Mouse (Mus musculus) C2C12 (cell line): ENCODE measurements at regions not wholly inside any gene's neighbourhood (a gene's known extent, or its start where the extent isn't known, plus 50 kb on each side); places are given as distances from the start of the nearest gene placed in this dataset.

Experiments used
- H3K27me3 ChIP-seq: one replicate; pipeline ENCODE4 v1.6.1; 2011; ENCODE audit not compliant: control insufficient read depth, insufficient read depth, insufficient read length
- H3K36me3 ChIP-seq: one replicate; pipeline ENCODE4 v1.6.1; 2011; ENCODE audit not compliant: control insufficient read depth, insufficient read depth
- H3K4me3 ChIP-seq: one replicate; pipeline ENCODE4 v1.5.1; 2011; ENCODE audit warnings: mild to moderate bottlenecking, control low read depth; ENCODE audit not compliant: poor library complexity, insufficient read depth, severe bottlenecking
- H3K79me2 ChIP-seq: one replicate; pipeline ENCODE4 v1.6.1; 2011; ENCODE audit not compliant: control insufficient read depth, insufficient read depth
- H3K79me3 ChIP-seq: one replicate; pipeline ENCODE4 v1.6.1; 2011; ENCODE audit warnings: low read depth, control low read depth
- H3ac ChIP-seq: one replicate; pipeline ENCODE3; 2011; ENCODE audit warnings: low read depth; ENCODE audit not compliant: control insufficient read depth, insufficient read length
- CEBPB ChIP-seq: IDR thresholded peaks from one replicate; pipeline ENCODE4 v1.6.1; 2011; ENCODE audit warnings: low read depth, mild to moderate bottlenecking, control low read depth, moderate library complexity
- CTCF ChIP-seq: IDR thresholded peaks from one replicate; pipeline ENCODE4 v1.5.1; 2011; ENCODE audit not compliant: control insufficient read depth, insufficient read depth, insufficient read length
- FOSL1 ChIP-seq: IDR thresholded peaks from one replicate; pipeline ENCODE4 v1.8.0; 2011; ENCODE audit warnings: mild to moderate bottlenecking, low read length; ENCODE audit not compliant: poor library complexity, insufficient read depth, severe bottlenecking
- MAX ChIP-seq: IDR thresholded peaks from one replicate; pipeline ENCODE4 v1.6.1; 2011; ENCODE audit warnings: mild to moderate bottlenecking, control low read depth
- MYOD1 ChIP-seq: IDR thresholded peaks from one replicate; pipeline ENCODE4 v1.6.1; 2011; ENCODE audit warnings: low read depth; ENCODE audit not compliant: control insufficient read depth, insufficient read length
- MYOG ChIP-seq: IDR thresholded peaks from one replicate; pipeline ENCODE4 v1.6.1; 2011; ENCODE audit not compliant: control insufficient read depth, insufficient read length; ENCODE audit errors: extremely low read depth
- USF1 ChIP-seq: IDR thresholded peaks from one replicate; pipeline ENCODE4 v1.6.1; 2011; ENCODE audit warnings: low read depth, mild to moderate bottlenecking, control low read depth, moderate library complexity

DNA sequence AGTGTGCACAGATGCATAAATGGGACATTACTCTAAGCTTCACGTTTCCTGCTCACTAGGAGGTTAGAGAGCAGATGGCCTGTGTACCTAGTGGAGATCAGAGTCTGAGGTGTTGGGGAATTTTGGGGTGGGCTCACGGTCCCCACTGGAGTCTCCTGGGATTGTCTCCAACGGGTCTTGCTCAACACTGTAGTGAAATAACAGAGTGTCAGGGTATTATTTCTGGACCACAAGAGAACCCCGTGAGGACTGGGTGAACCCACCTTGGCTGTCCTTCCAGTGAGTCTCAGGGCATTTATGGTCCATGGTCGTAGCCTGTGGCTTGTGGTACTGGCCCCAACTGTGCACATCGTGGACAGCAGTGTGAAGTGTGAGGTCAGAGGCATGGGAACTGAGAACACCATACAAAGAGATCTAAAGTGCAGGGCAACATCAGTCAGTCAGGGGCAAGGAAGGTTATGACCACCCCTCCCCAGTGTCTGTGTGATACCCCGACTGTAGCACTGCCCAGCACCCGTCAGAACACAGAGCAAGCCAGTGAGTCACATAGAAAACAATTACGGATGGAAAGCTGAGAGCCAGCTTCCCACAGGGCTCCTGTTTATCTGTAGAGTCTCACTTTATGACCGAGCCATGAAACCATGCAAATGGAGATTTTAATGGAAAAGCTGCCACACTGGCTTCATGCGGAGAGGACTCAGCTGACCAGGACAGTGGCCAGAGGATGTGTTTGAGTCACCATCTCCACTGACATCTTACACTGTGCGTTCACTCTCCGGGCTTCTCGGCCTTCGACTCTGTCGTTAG lies 77.3 kb upstream of the Pmepa1 start:
- Histone ChIP-seq H3K36me3 (no peaks in the 10 kb centered on the region), H3K79me2 (no peaks in the 10 kb centered on the region), H3ac (no peak overlapping the region), H3K79me3 (no peaks in the 10 kb centered on the region), H3K4me3 (no peak overlapping the region), H3K27me3 (no peaks in the 10 kb centered on the region)
- TF ChIP-seq CEBPB (peak; percentile 76), FOSL1 (no peak), MYOD1 (peak; percentile 47), CTCF (no peak), MYOG (no peak), USF1 (no peak), MAX (peak; percentile 45)

- no peaks in the 10 kb centered on the region for H3K79me2 ChIP-seq
These were observed 80.5 kb upstream of the Pmepa1 start for GRCm38 (mm10) chr2:173356786-173357185.

DNA sequence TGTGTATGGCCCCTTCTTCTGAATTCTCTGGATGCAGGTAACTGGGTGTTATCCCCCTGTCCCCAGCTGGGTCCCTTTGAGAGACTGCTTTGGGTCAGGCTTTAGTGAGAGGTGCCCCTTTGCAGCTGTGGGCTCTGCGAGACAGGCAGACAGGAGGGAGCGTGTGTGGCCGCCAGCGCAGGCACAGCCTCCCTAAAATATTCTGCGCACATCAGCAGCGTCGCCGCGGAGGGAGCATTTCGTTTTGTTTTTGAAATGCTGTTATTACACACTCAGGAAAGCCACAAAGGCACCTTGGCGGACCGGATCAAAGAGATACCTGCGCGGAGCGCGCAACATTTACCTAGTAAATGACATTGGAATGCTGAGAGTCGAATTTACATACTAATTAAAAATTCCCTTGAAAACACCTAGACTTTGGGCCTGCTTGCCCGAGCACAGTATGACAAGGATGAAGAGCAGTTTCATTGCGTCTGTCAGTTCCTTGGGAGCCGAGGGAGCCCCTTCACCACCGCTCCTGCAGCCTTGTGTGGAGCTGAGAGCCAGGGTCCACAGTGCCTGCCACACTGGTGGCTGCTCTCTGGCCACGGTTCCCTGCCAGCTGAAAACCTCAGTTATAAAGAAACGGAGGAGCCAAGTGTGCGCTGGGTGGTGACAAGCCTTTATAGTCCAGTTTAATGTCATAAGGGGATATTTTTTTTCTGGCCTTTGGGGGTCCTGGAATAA lies 89.3 kb upstream of the Pmepa1 start:
- TF ChIP-seq CTCF (no peak), FOSL1 (no peak), MAX (no peak), MYOG (no peak), USF1 (no peak), MYOD1 (no peak), CEBPB (no peak)
- no peaks in the 10 kb centered on the region for H3K36me3 ChIP-seq
- no peak overlapping the region for H3ac ChIP-seq
- H3K79me3 ChIP-seq: no peaks in the 10 kb centered on the region
- no peaks in the 10 kb centered on the region for H3K27me3 ChIP-seq
- no peaks in the 10 kb centered on the region for H3K79me2 ChIP-seq
- no peak overlapping the region for H3K4me3 ChIP-seq

More at GRCm38 (mm10) chr2:173356786-173357185, 80.5 kb upstream of the Pmepa1 start:
- H3K79me3 ChIP-seq: no peaks in the 10 kb centered on the region
- H3K4me3 ChIP-seq: no peak overlapping the region
- no peak for TF ChIP-seq USF1
- no peak for TF ChIP-seq CEBPB
- no peak for TF ChIP-seq MAX
- TF ChIP-seq MYOD1: no peak
- TF ChIP-seq CTCF: no peak
- no peak for TF ChIP-seq MYOG
- TF ChIP-seq FOSL1: no peak
- no peaks in the 10 kb centered on the region for H3K27me3 ChIP-seq
- no peaks in the 10 kb centered on the region for H3K36me3 ChIP-seq
- no peak overlapping the region for H3ac ChIP-seq

DNA sequence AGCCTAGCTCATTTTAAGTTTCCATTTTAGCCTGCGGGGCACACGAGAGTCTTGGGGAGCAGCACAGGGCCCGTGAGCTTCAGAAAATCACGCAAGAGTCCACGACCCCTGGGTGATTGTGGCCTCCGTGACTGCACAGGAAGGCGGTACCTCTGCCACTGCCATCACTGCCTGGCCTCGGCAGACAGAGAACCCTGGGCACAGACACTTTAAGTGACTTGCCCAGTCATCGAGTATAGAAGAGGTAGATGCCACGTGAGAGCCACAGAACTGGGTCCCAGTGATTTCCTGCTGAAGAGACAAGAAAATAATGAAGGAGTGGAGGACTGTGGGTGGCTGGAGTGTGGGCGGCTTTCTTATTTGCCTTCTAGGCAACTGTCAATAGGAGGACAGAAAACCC lies 90.4 kb upstream of the Pmepa1 start:
- no peaks in the 10 kb centered on the region for H3K27me3 ChIP-seq
- TF ChIP-seq MAX: no peak
- no peak for TF ChIP-seq MYOG
- TF ChIP-seq MYOD1: no peak
- TF ChIP-seq CEBPB: no peak
- TF ChIP-seq USF1: no peak
- TF ChIP-seq CTCF: no peak
- no peak for TF ChIP-seq FOSL1
- no peak overlapping the region for H3ac ChIP-seq
- H3K4me3 ChIP-seq: no peak overlapping the region
- H3K79me2 ChIP-seq: no peaks in the 10 kb centered on the region
- no peaks in the 10 kb centered on the region for H3K36me3 ChIP-seq
- H3K79me3 ChIP-seq: no peaks in the 10 kb centered on the region

DNA sequence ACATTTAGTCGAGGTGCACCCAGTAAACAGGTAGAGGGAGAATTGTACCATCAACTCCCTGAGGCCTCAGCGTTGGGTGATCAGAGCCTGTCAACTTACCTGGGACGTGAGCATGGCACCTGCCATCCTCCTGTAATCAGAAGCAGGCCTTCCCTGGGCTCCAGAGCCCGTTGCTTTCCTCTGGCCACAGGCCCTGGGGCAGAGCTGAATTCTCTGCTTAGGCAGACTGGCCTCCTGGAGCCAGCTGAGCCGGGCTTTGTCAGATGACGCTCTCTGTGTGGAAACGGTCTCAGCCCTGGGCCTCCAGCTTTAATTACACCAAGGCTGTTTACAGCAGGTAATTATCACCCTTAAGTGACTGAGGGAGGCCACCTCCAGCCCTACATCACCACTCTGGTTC lies 92.6 kb upstream of the Pmepa1 start:
- Histone ChIP-seq H3K27me3 (no peaks in the 10 kb centered on the region), H3K36me3 (no peaks in the 10 kb centered on the region), H3K79me2 (no peaks in the 10 kb centered on the region), H3K4me3 (no peak overlapping the region), H3K79me3 (no peaks in the 10 kb centered on the region), H3ac (no peak overlapping the region)
- no peak for TF ChIP-seq MYOG
- TF ChIP-seq MAX: no peak
- no peak for TF ChIP-seq CTCF
- no peak for TF ChIP-seq FOSL1
- TF ChIP-seq USF1: no peak
- no peak for TF ChIP-seq CEBPB
- no peak for TF ChIP-seq MYOD1
